Mouse (Mus musculus) right cerebral cortex, postnatal 25 days (tissue): Measurements from ENCODE around the gene Cyth1.

Experiments
- DNase-seq: peaks from one replicate; pipeline ENCODE4 v3.0.0; 2022

The Cyth1 gene

GRCm38 (mm10) chr11:118095004-118095403, 153.4 kb downstream of the Cyth1 start:
- no peak for DNase-seq

GRCm38 (mm10) chr11:118091002-118091670, 157.3 kb downstream of the Cyth1 start:
- DNase-seq = no peak

GRCm38 (mm10) chr11:118088896-118089295, 159.5 kb downstream of the Cyth1 start:
- no peak for DNase-seq

- DNase-seq = no peak
Observed at GRCm38 (mm10) chr11:118085961-118086360, 162.4 kb downstream of the Cyth1 start.

- DNase-seq = no peak
Observed at GRCm38 (mm10) chr11:118085176-118085575, 163.2 kb downstream of the Cyth1 start.

GRCm38 (mm10) chr11:118084266-118084665, 164.1 kb downstream of the Cyth1 start:
- DNase-seq = no peak

- DNase-seq = peak; percentile 51
Observed at GRCm38 (mm10) chr11:118083811-118084210, 164.6 kb downstream of the Cyth1 start.

- DNase-seq = no peak
Observed at GRCm38 (mm10) chr11:118082294-118082693, 166.1 kb downstream of the Cyth1 start.
